Mouse (Mus musculus) adrenal gland, postnatal 25 days (tissue): ENCODE results near the gene Daam1. TPM values are rescaled to one million over a fixed set of nuclear protein-coding genes. Genes with fewer than 3 reads are reported as not detected.
A peak's percentile ranks its signal among the peaks of the same experiment; 100 is the strongest.

ENCODE experiments used
- DNase-seq: peaks from one replicate; pipeline ENCODE4 v3.0.0; 2021; ENCODE audit warnings: mixed read lengths
- long read RNA-seq: library from polyadenylated mRNA; stranded (forward); transcript quantifications from one replicate; pipeline ENCODE4 v2.0.0, GENCODE M21; 2021
- total RNA-seq: library from RNA; stranded (reverse); gene quantifications from 2 replicates; pipeline ENCODE4 v1.2.3, GENCODE M21; 2021

The Daam1 gene
- 20.4 and 22.3 TPM in 2 replicates for total RNA-seq
- long read RNA-seq, partial matches to known transcripts = 1 of 8 reads
- long read RNA-seq, other reads (novel, unspliced or antisense) = 7 of 8 reads

GRCm38 (mm10) chr12:71830607-71831257 is at the start of gene Daam1:
Daam1 (plus strand) TSS chr12:71831078.
- peak; percentile 89 for DNase-seq

GRCm38 (mm10) chr12:71781220-71781619 is 49.7 kb upstream of the Daam1 start:
- DNase-seq = no peak

GRCm38 (mm10) chr12:71783970-71784369 is 46.9 kb upstream of the Daam1 start:
- DNase-seq = no peak

GRCm38 (mm10) chr12:71784666-71785255 is 46.1 kb upstream of the Daam1 start:
- no peak for DNase-seq

GRCm38 (mm10) chr12:71786521-71786920 is 44.4 kb upstream of the Daam1 start:
- no peak for DNase-seq

- DNase-seq = no peak
These were observed 42.1 kb upstream of the Daam1 start for GRCm38 (mm10) chr12:71788791-71789190.

- DNase-seq = no peak
These were observed 40.3 kb upstream of the Daam1 start for GRCm38 (mm10) chr12:71790581-71790980.

GRCm38 (mm10) chr12:71793114-71793513 is 37.8 kb upstream of the Daam1 start:
- DNase-seq = no peak

- no peak for DNase-seq
These were observed 35.3 kb upstream of the Daam1 start for GRCm38 (mm10) chr12:71795626-71796025.

GRCm38 (mm10) chr12:71796517-71796916 is 34.4 kb upstream of the Daam1 start:
- no peak for DNase-seq

GRCm38 (mm10) chr12:71807306-71807705 is 23.6 kb upstream of the Daam1 start:
- no peak for DNase-seq

GRCm38 (mm10) chr12:71808631-71809030 is 22.2 kb upstream of the Daam1 start:
- DNase-seq = no peak

- no peak for DNase-seq
These were observed 21.3 kb upstream of the Daam1 start for GRCm38 (mm10) chr12:71809550-71809949.

GRCm38 (mm10) chr12:71812567-71812966 is 18.3 kb upstream of the Daam1 start:
- DNase-seq = no peak

- DNase-seq = no peak
These were observed 17.6 kb upstream of the Daam1 start for GRCm38 (mm10) chr12:71813251-71813650.

GRCm38 (mm10) chr12:71813761-71814160 is 17.1 kb upstream of the Daam1 start:
- no peak for DNase-seq

GRCm38 (mm10) chr12:71820094-71820493 is 10.8 kb upstream of the Daam1 start:
- DNase-seq = no peak

- no peak for DNase-seq
These were observed 9.6 kb upstream of the Daam1 start for GRCm38 (mm10) chr12:71821272-71821671.

GRCm38 (mm10) chr12:71821743-71822142 is 9.1 kb upstream of the Daam1 start:
- DNase-seq = no peak

GRCm38 (mm10) chr12:71824927-71825326 is 6.0 kb upstream of the Daam1 start:
- no peak for DNase-seq

GRCm38 (mm10) chr12:71830139-71830538 is 739 bp upstream of the Daam1 start:
- no peak for DNase-seq

- peak; percentile 65 for DNase-seq
These were observed 595 bp downstream of the Daam1 start for GRCm38 (mm10) chr12:71831258-71832087.

GRCm38 (mm10) chr12:71832225-71832624 is 1.3 kb downstream of the Daam1 start:
- peak; percentile 57 for DNase-seq
